Mouse (Mus musculus): ENCODE results near the gene Gse1. TPM values are rescaled to one million over a fixed set of nuclear protein-coding genes. Genes with fewer than 3 reads are reported as not detected.
A peak's percentile ranks its signal among the peaks of the same experiment; 100 is the strongest.

The Gse1 gene
- total RNA-seq, 1 experiment = 21.4 TPM

DNA sequence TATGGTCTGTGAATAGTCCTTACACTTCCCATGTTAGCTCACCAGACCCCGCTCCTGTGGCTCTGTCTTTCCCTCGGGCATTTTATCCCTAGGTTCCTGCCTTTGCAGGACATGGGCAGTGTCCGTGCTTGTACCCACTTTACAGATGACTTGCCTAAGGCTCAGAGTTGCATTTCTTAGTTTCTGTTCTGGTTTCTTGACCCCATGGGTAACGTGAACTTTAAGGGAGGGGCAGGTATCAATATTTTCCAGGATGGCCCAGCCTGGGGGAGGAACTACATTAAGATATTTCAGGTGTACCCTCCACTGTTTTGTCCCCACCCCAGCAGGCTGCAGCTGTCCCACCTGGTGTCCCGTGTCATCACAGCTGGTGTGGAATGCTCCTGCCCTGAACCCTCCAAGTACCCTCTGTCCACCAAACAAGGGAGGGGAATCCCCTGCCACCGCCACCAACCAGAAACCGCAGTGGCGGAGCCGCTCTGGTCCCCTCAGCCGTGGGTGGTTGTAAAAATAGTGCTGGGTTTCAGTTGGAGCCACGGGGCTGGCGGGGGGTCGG, 36.2 kb downstream of the Gse1 start:
- DNase-seq (ENCODE audit: low read depth, low spot score) = no peak
- TF ChIP-seq ZNF384 (IDR thresholded peaks at IDR 0.05; ENCODE audit: low read depth, low read length) (no peak), ZC3H11A (IDR thresholded peaks at IDR 0.05; ENCODE audit: borderline replicate concordance, low read depth, low read length) (no peak), CHD2 (IDR thresholded peaks at IDR 0.05; ENCODE audit: low read depth, low read length) (no peak), HCFC1 (IDR thresholded peaks at IDR 0.05; ENCODE audit: borderline replicate concordance, insufficient read depth, low read length) (no peak), MAFK (IDR thresholded peaks at IDR 0.05; ENCODE audit: insufficient read depth, low read depth, low read length) (no peak)
- H3K9me3 ChIP-seq (ENCODE audit: control insufficient read depth, insufficient read depth, low read depth, low read length) = no peaks in the 10 kb centered on the region
- peak overlapping the region; percentile 28 to 37; a peak in 2 of 4 replicates for H3K4me3 ChIP-seq (ENCODE audit: insufficient read depth in 1 of 2, low read depth in 1 of 2, low read length in 2 of 2, poor library complexity in 1 of 2, severe bottlenecking in 1 of 2)
- H3K4me1 ChIP-seq (ENCODE audit: control insufficient read depth in 2 of 2, insufficient read depth in 2 of 2, low read length in 2 of 2, poor library complexity in 1 of 2) = peaks cover 9 to 19% of the 10 kb centered on the region in 2 experiments
- in situ Hi-C loops (cut with MboI; ENCODE audit: low sequenced_read_pairs in 2 of 2, unreplicated experiment in 2 of 2) = no loop called here
- H3K36me3 ChIP-seq (ENCODE audit: control insufficient read depth, insufficient read depth, low read length, poor library complexity, severe bottlenecking) = no peaks in the 10 kb centered on the region
- peak overlapping the region; percentile 52 for H3K9ac ChIP-seq (ENCODE audit: insufficient read depth, low read depth, low read length, poor library complexity, severe bottlenecking)
- H3K27ac ChIP-seq (ENCODE audit: insufficient read depth, low read depth, low read length, poor library complexity, severe bottlenecking) = no peak overlapping the region

DNA sequence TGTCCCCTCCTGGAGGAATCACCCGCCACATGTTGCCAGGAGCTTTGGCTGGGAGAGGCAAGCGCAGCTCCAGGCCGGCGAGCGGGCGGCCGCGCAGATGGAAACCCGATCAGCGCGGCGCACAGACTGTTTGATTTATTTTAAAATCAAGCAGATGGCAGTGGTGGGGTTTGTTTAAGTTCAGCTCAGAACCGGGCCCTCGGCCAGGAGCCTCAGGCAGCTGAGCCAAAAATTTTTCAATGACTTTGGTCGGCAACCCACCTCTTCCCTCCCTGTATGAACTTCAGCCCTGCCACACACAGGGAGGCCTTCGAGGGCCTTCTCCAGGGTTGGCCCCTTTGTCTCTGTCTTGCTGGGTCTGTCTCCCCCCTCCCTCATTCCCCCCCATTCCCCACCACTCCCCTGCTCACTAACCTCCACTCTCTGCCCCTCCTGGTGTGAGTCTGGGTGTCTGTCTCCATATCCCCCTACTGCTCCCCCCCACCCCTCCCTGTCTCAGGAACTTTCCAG, 36.7 kb downstream of the Gse1 start:
- Histone ChIP-seq H3K4me1 (ENCODE audit: control insufficient read depth in 2 of 2, insufficient read depth in 2 of 2, low read length in 2 of 2, poor library complexity in 1 of 2) (peaks cover 9 to 19% of the 10 kb centered on the region in 2 experiments), H3K36me3 (ENCODE audit: control insufficient read depth, insufficient read depth, low read length, poor library complexity, severe bottlenecking) (no peaks in the 10 kb centered on the region), H3K4me3 (ENCODE audit: insufficient read depth in 1 of 2, low read depth in 1 of 2, low read length in 2 of 2, poor library complexity in 1 of 2, severe bottlenecking in 1 of 2) (peak overlapping the region; percentile 28 to 37; a peak in 2 of 4 replicates), H3K27ac (ENCODE audit: insufficient read depth, low read depth, low read length, poor library complexity, severe bottlenecking) (no peak overlapping the region), H3K9me3 (ENCODE audit: control insufficient read depth, insufficient read depth, low read depth, low read length) (no peaks in the 10 kb centered on the region), H3K9ac (ENCODE audit: insufficient read depth, low read depth, low read length, poor library complexity, severe bottlenecking) (peak overlapping the region; percentile 52)
- in situ Hi-C loops (cut with MboI; ENCODE audit: low sequenced_read_pairs in 2 of 2, unreplicated experiment in 2 of 2) = no loop called here
- TF ChIP-seq CHD2 (IDR thresholded peaks at IDR 0.05; ENCODE audit: low read depth, low read length) (no peak), HCFC1 (IDR thresholded peaks at IDR 0.05; ENCODE audit: borderline replicate concordance, insufficient read depth, low read length) (no peak), ZC3H11A (IDR thresholded peaks at IDR 0.05; ENCODE audit: borderline replicate concordance, low read depth, low read length) (no peak), MAFK (IDR thresholded peaks at IDR 0.05; ENCODE audit: insufficient read depth, low read depth, low read length) (no peak), ZNF384 (IDR thresholded peaks at IDR 0.05; ENCODE audit: low read depth, low read length) (no peak)
- DNase-seq (ENCODE audit: low read depth, low spot score) = no peak

DNA sequence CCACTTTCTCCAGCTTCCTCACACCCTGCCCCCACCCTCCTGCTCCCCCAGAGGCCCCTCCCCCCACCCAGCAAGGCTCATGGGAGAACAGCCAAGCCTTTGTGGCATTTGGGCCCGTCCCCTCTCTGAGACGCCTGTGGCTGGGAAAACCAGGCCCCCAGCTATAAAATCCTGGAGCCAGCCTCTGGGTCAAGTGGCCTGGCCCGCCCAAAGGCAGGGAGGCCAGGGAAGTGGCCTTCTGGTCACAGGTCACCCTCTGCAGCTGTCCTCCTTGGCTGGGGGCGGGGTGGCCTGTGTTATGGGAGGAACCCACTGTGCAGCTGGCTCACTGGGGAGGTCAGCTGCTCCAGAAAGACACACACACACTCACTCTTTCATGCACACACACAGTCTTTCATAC, 37.2 kb downstream of the Gse1 start:
- in situ Hi-C loops (cut with MboI; ENCODE audit: low sequenced_read_pairs in 2 of 2, unreplicated experiment in 2 of 2) = no loop called here
- H3K9me3 ChIP-seq (ENCODE audit: control insufficient read depth, insufficient read depth, low read depth, low read length) = no peaks in the 10 kb centered on the region
- DNase-seq (ENCODE audit: low read depth, low spot score) = no peak
- no peaks in the 10 kb centered on the region for H3K36me3 ChIP-seq (ENCODE audit: control insufficient read depth, insufficient read depth, low read length, poor library complexity, severe bottlenecking)
- peaks cover 9 to 19% of the 10 kb centered on the region in 2 experiments for H3K4me1 ChIP-seq (ENCODE audit: control insufficient read depth in 2 of 2, insufficient read depth in 2 of 2, low read length in 2 of 2, poor library complexity in 1 of 2)
- H3K4me3 ChIP-seq (ENCODE audit: insufficient read depth in 1 of 2, low read depth in 1 of 2, low read length in 2 of 2, poor library complexity in 1 of 2, severe bottlenecking in 1 of 2) = peak overlapping the region in 1 of 2 experiments; percentile 26; a peak in 1 of 4 replicates
- 0 out of 2 replicates have a peak overlapping the region, but pooled peaks have one; percentile 20 for H3K9ac ChIP-seq (ENCODE audit: insufficient read depth, low read depth, low read length, poor library complexity, severe bottlenecking)
- TF ChIP-seq HCFC1 (IDR thresholded peaks at IDR 0.05; ENCODE audit: borderline replicate concordance, insufficient read depth, low read length) (no peak), ZNF384 (IDR thresholded peaks at IDR 0.05; ENCODE audit: low read depth, low read length) (no peak), CHD2 (IDR thresholded peaks at IDR 0.05; ENCODE audit: low read depth, low read length) (no peak), ZC3H11A (IDR thresholded peaks at IDR 0.05; ENCODE audit: borderline replicate concordance, low read depth, low read length) (no peak), MAFK (IDR thresholded peaks at IDR 0.05; ENCODE audit: insufficient read depth, low read depth, low read length) (no peak)
- no peak overlapping the region for H3K27ac ChIP-seq (ENCODE audit: insufficient read depth, low read depth, low read length, poor library complexity, severe bottlenecking)

DNA sequence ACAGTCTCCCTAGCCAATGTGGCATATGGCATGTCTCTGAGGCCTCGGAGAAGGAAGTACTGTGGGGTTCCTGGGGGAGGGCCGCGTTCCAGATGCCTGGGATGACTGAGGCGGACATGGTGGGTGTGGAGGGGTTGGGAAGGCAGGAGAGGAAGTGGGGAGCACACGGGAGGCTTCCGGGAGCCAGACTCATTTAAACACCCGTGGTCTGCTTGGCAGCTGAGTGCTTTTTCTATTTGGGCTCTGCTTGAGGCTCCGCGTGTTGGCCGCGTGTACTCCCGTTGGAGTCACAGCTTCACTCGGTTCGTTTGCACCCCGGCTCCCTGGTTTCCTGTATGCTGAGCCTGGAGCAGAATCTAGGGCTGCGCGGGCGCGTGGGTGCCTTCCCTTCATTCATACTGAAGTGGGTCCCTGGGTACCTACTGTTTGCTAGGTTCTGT, 40.3 kb downstream of the Gse1 start:
- Histone ChIP-seq H3K9me3 (ENCODE audit: control insufficient read depth, insufficient read depth, low read depth, low read length) (no peaks in the 10 kb centered on the region), H3K9ac (ENCODE audit: insufficient read depth, low read depth, low read length, poor library complexity, severe bottlenecking) (no peak overlapping the region), H3K27ac (ENCODE audit: insufficient read depth, low read depth, low read length, poor library complexity, severe bottlenecking) (no peak overlapping the region), H3K4me3 (ENCODE audit: insufficient read depth in 1 of 2, low read depth in 1 of 2, low read length in 2 of 2, poor library complexity in 1 of 2, severe bottlenecking in 1 of 2) (no peak overlapping the region), H3K36me3 (ENCODE audit: control insufficient read depth, insufficient read depth, low read length, poor library complexity, severe bottlenecking) (no peaks in the 10 kb centered on the region), H3K4me1 (ENCODE audit: control insufficient read depth in 2 of 2, insufficient read depth in 2 of 2, low read length in 2 of 2, poor library complexity in 1 of 2) (peaks cover 9 to 11% of the 10 kb centered on the region in 2 experiments)
- DNase-seq (ENCODE audit: low read depth, low spot score) = no peak
- TF ChIP-seq CHD2 (IDR thresholded peaks at IDR 0.05; ENCODE audit: low read depth, low read length) (no peak), HCFC1 (IDR thresholded peaks at IDR 0.05; ENCODE audit: borderline replicate concordance, insufficient read depth, low read length) (no peak), MAFK (IDR thresholded peaks at IDR 0.05; ENCODE audit: insufficient read depth, low read depth, low read length) (no peak), ZNF384 (IDR thresholded peaks at IDR 0.05; ENCODE audit: low read depth, low read length) (no peak), ZC3H11A (IDR thresholded peaks at IDR 0.05; ENCODE audit: borderline replicate concordance, low read depth, low read length) (no peak)
- in situ Hi-C loops (cut with MboI; ENCODE audit: low sequenced_read_pairs in 2 of 2, unreplicated experiment in 2 of 2) = no loop called here
